Mouse (Mus musculus) kidney, embryonic 14.5 days (tissue): Measurements from ENCODE around the gene Rnf207. TPM values are rescaled to one million over a fixed set of nuclear protein-coding genes. Genes with fewer than 3 reads are reported as not detected.

Experiments used
- ATAC-seq: fragments of 200-750 bp; cut with Nextera tagmentation; 2 replicates; pipeline ENCODE4 v1.8.0; 2017; ENCODE audit warnings: moderate number of reproducible peaks, mild to moderate bottlenecking, moderate TSS enrichment, moderate library complexity; ENCODE audit not compliant: low FRiP score, low TSS enrichment
- H3K27ac ChIP-seq: fragments of 300-500 bp; sonication (generic); 2 replicates; pipeline ENCODE4 v1.5.1; 2014; ENCODE audit warnings: low read depth, mild to moderate bottlenecking, low read length, moderate library complexity, mixed read lengths
- H3K27me3 ChIP-seq: fragments of 300-500 bp; sonication (generic); 2 replicates; pipeline ENCODE4 v1.6.1; 2014; ENCODE audit warnings: mild to moderate bottlenecking, low read length; ENCODE audit not compliant: control insufficient read depth, insufficient read depth
- H3K36me3 ChIP-seq: fragments of 300-500 bp; sonication (generic); 2 replicates; pipeline ENCODE4 v1.6.1; 2014; ENCODE audit warnings: low read length, mixed read lengths; ENCODE audit not compliant: control insufficient read depth, insufficient read depth
- H3K4me1 ChIP-seq: fragments of 300-500 bp; sonication (generic); 2 replicates; pipeline ENCODE4 v1.6.1; 2014; ENCODE audit warnings: low read length, mixed read lengths; ENCODE audit not compliant: control insufficient read depth, insufficient read depth
- H3K4me2 ChIP-seq: fragments of 300-500 bp; sonication (generic); replicated peaks from 2 replicates; pipeline ENCODE4 v1.6.1; 2014; ENCODE audit warnings: low read depth, mild to moderate bottlenecking, low read length
- H3K4me3 ChIP-seq: fragments of 300-500 bp; sonication (generic); 2 replicates; pipeline ENCODE4 v1.5.1; 2014; ENCODE audit warnings: mild to moderate bottlenecking, low read length
- H3K9ac ChIP-seq: fragments of 300-500 bp; sonication (generic); 2 replicates; pipeline ENCODE4 v1.6.1; 2014; ENCODE audit warnings: low read depth, mild to moderate bottlenecking, low read length, moderate library complexity
- H3K9me3 ChIP-seq: fragments of 300-500 bp; sonication (generic); 2 replicates; pipeline ENCODE4 v1.6.1; 2016; ENCODE audit warnings: low read length; ENCODE audit not compliant: control insufficient read depth
- WGBS: fragments of 180-500 bp; shearing (Covaris S2); extraction: QIAGEN DNeasy Blood & Tissue Kit; methylation state at CpG from one replicate; pipeline ENCODE4 v1.1.7; 2014; 5-methylcytosine and 5-hydroxymethylcytosine counted together
- polyA plus RNA-seq: library from polyadenylated mRNA; unstranded; fragments of >200 nt; fragmentation: Nextera tagmentation; extraction: Ambion mirVana; gene quantifications from 2 replicates; pipeline ENCODE4 v1.2.1, GENCODE M21; 2014

Rnf207 gene
- polyA plus RNA-seq: 1.1 TPM in 2 replicates

- peak; percentile 28; the same call in 1 of the 2 replicates for ATAC-seq
- Histone ChIP-seq H3K9me3 (no peaks in the 10 kb centered on the region), H3K4me2 (peak within 1 kb of the TSS; percentile 42), H3K27me3 (peaks cover 39% of the 10 kb centered on the region), H3K4me1 (peaks cover 26% of the 10 kb centered on the region), H3K27ac (no peak within 1 kb of the TSS), H3K4me3 (peak within 1 kb of the TSS; percentile 22), H3K36me3 (no peaks in the 10 kb centered on the region), H3K9ac (peak within 1 kb of the TSS; percentile 48)
- WGBS: 4% methylated on average over 26 of the region's 26 CpGs
These were observed at the start of gene Rnf207 for GRCm38 (mm10) chr4:152318517-152319234. Gene Rnf207, minus strand, starts transcription at chr4:152318993.

GRCm38 (mm10) chr4:152365228-152365627, 46.4 kb upstream of the Rnf207 start:
- no peak for ATAC-seq
- WGBS: 77% methylated on average over 7 of the region's 7 CpGs
- Histone ChIP-seq H3K27me3 (peaks cover 7% of the 10 kb centered on the region), H3K36me3 (no peaks in the 10 kb centered on the region), H3K9me3 (no peaks in the 10 kb centered on the region), H3K4me3 (no peak overlapping the region), H3K4me1 (peaks cover 9% of the 10 kb centered on the region; the same call in 1 of the 2 replicates), H3K4me2 (no peak overlapping the region), H3K9ac (no peak overlapping the region), H3K27ac (no peak overlapping the region)

- Histone ChIP-seq H3K27ac (no peak overlapping the region), H3K9me3 (no peaks in the 10 kb centered on the region), H3K4me3 (no peak overlapping the region), H3K9ac (no peak overlapping the region), H3K36me3 (no peaks in the 10 kb centered on the region), H3K27me3 (peaks cover 15% of the 10 kb centered on the region), H3K4me1 (peaks cover 9% of the 10 kb centered on the region; the same call in 1 of the 2 replicates), H3K4me2 (no peak overlapping the region)
- no peak for ATAC-seq
- WGBS: 25% methylated on average over 9 of the region's 9 CpGs
These were observed 43.4 kb upstream of the Rnf207 start for GRCm38 (mm10) chr4:152362180-152362579.

- peak overlapping the region; percentile 13 for H3K4me3 ChIP-seq
- no peaks in the 10 kb centered on the region for H3K36me3 ChIP-seq
- 1% methylated on average over 19 of the region's 24 CpGs for WGBS
These were observed 42.1 kb upstream of the Rnf207 start for GRCm38 (mm10) chr4:152360855-152361254.

GRCm38 (mm10) chr4:152359700-152360099, 40.9 kb upstream of the Rnf207 start:
- WGBS: 13% methylated on average over 11 of the region's 11 CpGs
- ATAC-seq: no peak
- H3K27me3 ChIP-seq: peaks cover 15% of the 10 kb centered on the region

More at GRCm38 (mm10) chr4:152360855-152361254, 42.1 kb upstream of the Rnf207 start:
- Histone ChIP-seq H3K9me3 (no peaks in the 10 kb centered on the region), H3K27ac (no peak overlapping the region), H3K9ac (no peak overlapping the region), H3K4me2 (peak overlapping the region; percentile 41), H3K27me3 (peaks cover 15% of the 10 kb centered on the region), H3K4me1 (peaks cover 9% of the 10 kb centered on the region; the same call in 1 of the 2 replicates)
- peak; percentile 76 for ATAC-seq

GRCm38 (mm10) chr4:152355672-152356071, 36.9 kb upstream of the Rnf207 start:
- WGBS: 79% methylated on average over 7 of the region's 7 CpGs
- Histone ChIP-seq H3K4me3 (no peak overlapping the region), H3K9me3 (no peaks in the 10 kb centered on the region), H3K27ac (no peak overlapping the region), H3K27me3 (peaks cover 17% of the 10 kb centered on the region), H3K9ac (no peak overlapping the region), H3K4me1 (peaks cover 3% of the 10 kb centered on the region; the same call in 1 of the 2 replicates), H3K36me3 (no peaks in the 10 kb centered on the region), H3K4me2 (no peak overlapping the region)
- ATAC-seq: no peak

More at GRCm38 (mm10) chr4:152359700-152360099, 40.9 kb upstream of the Rnf207 start:
- Histone ChIP-seq H3K9ac (no peak overlapping the region), H3K4me2 (no peak overlapping the region), H3K4me3 (no peak overlapping the region), H3K4me1 (peaks cover 9% of the 10 kb centered on the region; the same call in 1 of the 2 replicates), H3K36me3 (no peaks in the 10 kb centered on the region), H3K9me3 (no peaks in the 10 kb centered on the region), H3K27ac (no peak overlapping the region)

- ATAC-seq: no peak
- H3K9ac ChIP-seq: no peak overlapping the region
- no peak overlapping the region for H3K4me3 ChIP-seq
- H3K4me1 ChIP-seq: peaks cover 4% of the 10 kb centered on the region; the same call in 1 of the 2 replicates
- H3K27me3 ChIP-seq: peaks cover 11% of the 10 kb centered on the region
- no peaks in the 10 kb centered on the region for H3K36me3 ChIP-seq
- 61% methylated on average over 14 of the region's 14 CpGs for WGBS
- H3K27ac ChIP-seq: no peak overlapping the region
- H3K4me2 ChIP-seq: no peak overlapping the region
- H3K9me3 ChIP-seq: no peaks in the 10 kb centered on the region
These were observed 35.3 kb upstream of the Rnf207 start for GRCm38 (mm10) chr4:152353886-152354637.

GRCm38 (mm10) chr4:152351422-152352305, 32.9 kb upstream of the Rnf207 start:
- H3K9ac ChIP-seq: no peak overlapping the region
- no peaks in the 10 kb centered on the region for H3K36me3 ChIP-seq
- no peak overlapping the region for H3K4me2 ChIP-seq
- no peak for ATAC-seq
- 15% methylated on average over 14 of the region's 14 CpGs for WGBS
- no peak overlapping the region for H3K27ac ChIP-seq
- H3K4me1 ChIP-seq: peaks cover 4% of the 10 kb centered on the region; the same call in 1 of the 2 replicates
- H3K9me3 ChIP-seq: no peaks in the 10 kb centered on the region
- no peak overlapping the region for H3K4me3 ChIP-seq
- H3K27me3 ChIP-seq: peaks cover 18% of the 10 kb centered on the region
